Mouse (Mus musculus): ENCODE results near the gene Dapk1. TPM values are rescaled to one million over a fixed set of nuclear protein-coding genes. Genes with fewer than 3 reads are reported as not detected.

Gene Dapk1
- polyA plus RNA-seq, 1 experiment, result not detected

DNA sequence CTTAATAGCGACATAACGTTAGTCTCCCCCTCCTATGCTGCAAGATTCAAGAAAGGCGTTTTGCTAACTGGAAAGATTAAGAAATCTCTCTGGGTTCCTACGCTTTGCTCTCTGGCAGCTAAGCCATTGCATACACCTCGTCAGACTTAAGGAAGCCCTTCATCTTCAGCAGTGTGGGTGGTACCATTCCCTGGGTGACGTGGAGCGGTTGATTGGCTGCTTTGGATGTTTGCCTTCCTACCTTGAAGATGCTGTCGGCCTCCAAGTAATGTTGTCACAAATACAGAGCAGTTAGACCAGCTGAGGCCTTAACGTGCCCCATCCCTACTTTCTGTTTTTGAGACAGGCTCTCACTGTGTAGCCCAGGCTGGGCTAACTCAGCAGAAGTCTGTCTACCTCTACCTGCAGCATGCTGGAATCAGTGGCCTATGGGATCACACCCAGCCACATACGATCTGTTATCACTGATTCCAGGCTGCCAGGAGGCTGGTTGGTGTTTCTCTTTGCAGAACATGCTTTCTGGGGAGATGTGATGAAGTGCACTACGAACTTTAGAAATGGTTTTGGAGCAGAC, 37.8 kb downstream of the Dapk1 start:
- TF ChIP-seq GATA1 (IDR thresholded peaks at IDR 0.05; ENCODE audit: low read length), result no peak

DNA sequence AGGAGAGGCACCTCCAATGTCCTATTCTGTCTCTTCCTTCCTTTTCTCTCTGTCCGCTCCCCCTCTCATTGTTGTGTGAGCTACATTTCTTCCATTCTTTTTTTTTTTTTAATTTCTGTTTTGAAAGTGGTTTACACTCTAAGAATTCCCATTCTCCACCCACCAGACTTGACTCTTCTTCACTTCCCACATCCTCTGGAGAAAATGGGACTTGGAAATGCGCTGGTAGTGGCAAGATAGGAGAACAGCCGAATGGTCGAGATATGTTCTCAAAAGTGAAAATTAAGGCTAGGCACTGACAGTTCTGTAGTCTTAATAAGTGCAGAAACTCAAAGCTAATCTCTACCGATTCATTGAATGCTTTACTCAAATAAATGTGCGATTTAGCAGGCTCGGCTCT, 38.7 kb downstream of the Dapk1 start:
- no peak for TF ChIP-seq GATA1 (IDR thresholded peaks at IDR 0.05; ENCODE audit: low read length)

DNA sequence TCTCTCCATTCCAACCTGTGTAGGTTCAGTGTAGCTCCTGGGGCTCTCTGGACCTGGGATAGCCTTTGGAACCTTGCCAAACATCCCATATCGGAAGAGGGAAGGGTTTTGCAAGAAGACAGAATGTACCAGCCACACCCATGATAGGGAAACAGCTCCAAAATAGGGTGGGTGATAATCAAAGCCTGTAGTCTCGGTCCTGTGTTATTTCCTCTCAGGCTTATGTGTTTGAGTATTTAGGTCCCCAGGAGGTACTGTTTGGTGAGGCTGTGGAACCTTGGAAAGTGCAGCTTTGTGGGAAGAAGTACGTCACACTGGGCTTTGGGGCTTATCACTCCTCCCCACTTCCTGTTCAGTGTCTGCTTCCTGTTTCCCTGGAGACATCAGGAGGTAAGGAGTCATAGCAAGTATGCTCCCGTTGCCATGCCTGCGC, 42.7 kb downstream of the Dapk1 start:
- no peak for TF ChIP-seq GATA1 (IDR thresholded peaks at IDR 0.05; ENCODE audit: low read length)

GRCm38 (mm10) chr13:60646791-60647190, 45.0 kb downstream of the Dapk1 start:
- TF ChIP-seq GATA1 (IDR thresholded peaks at IDR 0.05; ENCODE audit: low read length), result no peak

- no peak for TF ChIP-seq GATA1 (IDR thresholded peaks at IDR 0.05; ENCODE audit: low read length)
Measured at GRCm38 (mm10) chr13:60648350-60648749, 46.6 kb downstream of the Dapk1 start.

DNA sequence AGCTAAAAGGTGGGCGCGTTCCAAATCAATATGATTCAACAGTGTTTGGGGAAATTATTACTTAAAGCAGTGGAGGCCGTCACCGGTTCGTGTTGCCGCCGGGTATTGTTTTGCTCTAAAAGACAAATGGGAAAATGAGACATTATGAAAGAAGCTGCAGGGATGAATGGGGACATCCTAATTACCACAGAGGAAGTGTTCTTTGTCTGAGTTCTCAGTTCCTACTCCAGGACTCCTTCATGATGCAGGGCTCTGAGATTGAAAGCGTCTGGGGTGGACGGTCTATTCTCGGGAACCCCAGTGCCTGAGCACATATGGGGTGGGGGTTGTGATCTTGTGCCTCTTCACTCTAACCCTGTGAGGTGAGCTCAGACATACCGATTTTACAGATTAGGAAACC, 48.3 kb downstream of the Dapk1 start:
- no peak for TF ChIP-seq GATA1 (IDR thresholded peaks at IDR 0.05; ENCODE audit: low read length)

DNA sequence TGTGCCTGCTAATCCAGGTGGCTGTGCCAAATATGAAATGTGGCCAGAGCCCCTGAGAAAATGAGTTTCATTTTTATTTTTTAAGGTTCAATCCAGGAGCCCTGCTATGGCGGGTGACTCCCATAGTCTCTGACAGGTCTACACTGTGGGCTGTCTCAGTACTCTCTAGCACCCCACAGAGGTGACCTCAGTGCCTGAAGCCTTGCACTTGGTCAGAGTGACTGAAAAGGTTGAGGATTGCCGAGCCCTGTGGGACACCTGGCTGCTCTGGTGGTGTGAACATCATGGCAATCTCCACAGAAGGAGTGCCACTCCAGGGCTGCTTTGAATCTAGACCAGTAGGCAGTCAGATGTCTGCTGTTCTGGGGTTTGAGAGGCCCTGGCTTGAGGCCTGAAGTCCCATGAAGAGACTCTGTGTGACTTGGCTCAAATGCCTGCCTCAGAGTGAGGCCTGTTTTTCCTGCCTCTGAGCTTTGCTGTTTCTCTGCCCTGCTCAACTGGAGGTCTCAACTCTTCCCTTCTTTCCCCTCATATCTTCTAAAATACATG, 52.3 kb downstream of the Dapk1 start:
- TF ChIP-seq GATA1 (IDR thresholded peaks at IDR 0.05; ENCODE audit: low read length), result no peak

- TF ChIP-seq GATA1 (IDR thresholded peaks at IDR 0.05; ENCODE audit: low read length), result no peak
Measured at GRCm38 (mm10) chr13:60655246-60655645, 53.5 kb downstream of the Dapk1 start.

GRCm38 (mm10) chr13:60659600-60659999, 57.9 kb downstream of the Dapk1 start:
- no peak for TF ChIP-seq GATA1 (IDR thresholded peaks at IDR 0.05; ENCODE audit: low read length)

DNA sequence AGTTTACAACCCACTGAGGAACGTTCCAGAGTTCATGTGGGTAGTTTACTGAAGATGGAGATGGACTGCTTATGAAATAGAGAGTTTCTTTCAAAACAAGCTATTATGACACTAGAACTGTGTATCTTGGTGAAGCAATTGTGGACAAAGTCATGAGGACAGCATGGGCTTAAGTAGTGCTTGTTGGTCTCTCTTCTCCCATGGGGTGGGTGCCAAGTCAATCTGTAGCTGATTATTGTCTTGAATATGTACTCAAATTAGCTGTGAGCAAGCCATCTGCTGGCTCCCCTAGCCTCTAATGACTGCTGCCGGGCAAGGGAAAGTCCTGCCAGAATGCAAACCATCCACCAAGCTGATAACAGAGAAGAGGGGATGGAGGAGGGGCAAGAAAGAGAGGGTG, 58.3 kb downstream of the Dapk1 start:
- no peak for TF ChIP-seq GATA1 (IDR thresholded peaks at IDR 0.05; ENCODE audit: low read length)

DNA sequence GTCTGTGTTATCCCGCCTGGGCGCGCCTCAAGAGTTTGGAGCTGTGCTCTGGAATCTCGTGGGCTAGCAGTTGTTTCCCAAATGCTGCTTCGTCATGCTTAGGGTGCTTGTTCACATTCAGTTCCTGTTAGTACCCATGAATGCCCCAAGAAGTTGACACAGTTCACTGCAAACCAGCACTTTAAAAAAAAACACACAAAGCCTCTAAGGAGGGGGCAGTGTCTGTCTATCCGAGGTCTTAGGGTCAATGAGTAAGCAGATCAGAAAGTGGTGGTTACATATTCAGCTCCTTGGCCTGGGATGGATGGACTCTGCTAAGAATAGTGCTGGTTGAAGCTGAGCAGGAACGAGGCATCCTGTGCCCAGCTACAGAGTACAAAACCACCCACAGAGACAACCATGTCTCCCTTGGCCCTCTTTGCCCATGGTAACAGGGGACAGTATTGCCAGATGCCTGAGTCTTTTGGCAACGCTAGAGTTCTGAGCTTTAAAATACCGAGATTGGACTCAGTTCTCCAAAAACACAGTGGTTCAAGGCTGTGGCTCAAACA, 59.0 kb downstream of the Dapk1 start:
- TF ChIP-seq GATA1 (IDR thresholded peaks at IDR 0.05; ENCODE audit: low read length), result no peak

- TF ChIP-seq GATA1 (IDR thresholded peaks at IDR 0.05; ENCODE audit: low read length), result no peak
Measured at GRCm38 (mm10) chr13:60662493-60663177, 60.9 kb downstream of the Dapk1 start.

DNA sequence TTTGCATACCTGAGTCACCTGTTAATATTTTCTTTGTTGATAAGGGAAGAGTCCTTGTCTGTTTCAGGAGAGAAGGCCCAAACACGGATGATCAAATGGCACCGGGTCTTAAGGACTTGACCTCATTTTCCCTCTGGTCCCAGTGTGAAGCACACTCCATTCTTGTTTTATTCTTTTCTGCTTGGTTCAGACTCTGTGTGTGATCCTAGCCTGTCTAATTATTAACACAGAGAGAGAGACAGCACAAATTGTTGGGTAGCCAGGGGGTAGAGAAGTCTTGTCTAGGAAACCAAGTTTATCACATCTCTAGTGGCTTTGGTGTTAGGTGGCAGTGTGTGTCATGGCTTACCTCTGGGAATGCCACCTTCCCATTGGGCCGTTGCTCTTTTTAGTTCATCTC, 62.3 kb downstream of the Dapk1 start:
- no peak for TF ChIP-seq GATA1 (IDR thresholded peaks at IDR 0.05; ENCODE audit: low read length)

GRCm38 (mm10) chr13:60664816-60665215, 63.1 kb downstream of the Dapk1 start:
- TF ChIP-seq GATA1 (IDR thresholded peaks at IDR 0.05; ENCODE audit: low read length), result no peak

- no peak for TF ChIP-seq GATA1 (IDR thresholded peaks at IDR 0.05; ENCODE audit: low read length)
Measured at GRCm38 (mm10) chr13:60665402-60665801, 63.7 kb downstream of the Dapk1 start.

DNA sequence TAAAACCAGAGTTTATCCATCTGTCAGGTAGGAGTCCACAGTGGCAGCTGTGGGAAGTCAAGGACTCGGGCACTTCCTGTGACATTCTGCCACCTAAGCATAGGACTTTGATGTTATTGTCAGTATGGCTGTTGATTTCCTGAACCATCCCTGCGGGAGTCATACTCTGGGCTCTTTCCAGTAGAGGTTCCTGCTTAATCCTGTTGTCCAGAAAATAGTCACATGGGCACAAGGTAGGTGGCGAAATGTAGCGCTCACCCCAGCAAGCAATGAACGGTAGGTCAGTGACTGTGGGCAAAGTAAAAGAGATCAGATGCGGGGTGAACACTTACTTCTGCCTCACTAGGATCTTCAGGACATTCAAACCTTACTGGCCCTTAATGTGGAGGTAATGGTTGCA, 66.3 kb downstream of the Dapk1 start:
- TF ChIP-seq GATA1 (IDR thresholded peaks at IDR 0.05; ENCODE audit: low read length), result no peak

GRCm38 (mm10) chr13:60670605-60671004, 68.9 kb downstream of the Dapk1 start:
- TF ChIP-seq GATA1 (IDR thresholded peaks at IDR 0.05; ENCODE audit: low read length), result no peak

Data from G1E-ER4 (cell line).